Mouse (Mus musculus) monocyte, adult 5-6 weeks (primary cell): Measurements from ENCODE around the gene Rrnad1. TPM values are rescaled to one million over a fixed set of nuclear protein-coding genes. Genes with fewer than 3 reads are reported as not detected.
A peak's percentile ranks its signal among the peaks of the same experiment; 100 is the strongest.

Experiments
- ATAC-seq: fragments of 153-309, 156-312 bp; replicated peaks from 2 replicates; pipeline ENCODE4 v1.8.0; 2017; ENCODE audit warnings: mild to moderate bottlenecking; ENCODE audit not compliant: low TSS enrichment, insufficient number of reproducible peaks, severe bottlenecking, poor library complexity, low FRiP score
- total RNA-seq: library from RNA; stranded (forward); fragments of 200-1000, 200-491, 200-594 nt; gene quantifications from 3 replicates; pipeline ENCODE4 v1.2.3, GENCODE M21; 2017

Rrnad1 gene
- total RNA-seq, 1 experiment from 2014 or later: 12.9 TPM

GRCm38 (mm10) chr3:87951946-87952345, 21.4 kb upstream of the Rrnad1 start:
- ATAC-seq: no peak

DNA sequence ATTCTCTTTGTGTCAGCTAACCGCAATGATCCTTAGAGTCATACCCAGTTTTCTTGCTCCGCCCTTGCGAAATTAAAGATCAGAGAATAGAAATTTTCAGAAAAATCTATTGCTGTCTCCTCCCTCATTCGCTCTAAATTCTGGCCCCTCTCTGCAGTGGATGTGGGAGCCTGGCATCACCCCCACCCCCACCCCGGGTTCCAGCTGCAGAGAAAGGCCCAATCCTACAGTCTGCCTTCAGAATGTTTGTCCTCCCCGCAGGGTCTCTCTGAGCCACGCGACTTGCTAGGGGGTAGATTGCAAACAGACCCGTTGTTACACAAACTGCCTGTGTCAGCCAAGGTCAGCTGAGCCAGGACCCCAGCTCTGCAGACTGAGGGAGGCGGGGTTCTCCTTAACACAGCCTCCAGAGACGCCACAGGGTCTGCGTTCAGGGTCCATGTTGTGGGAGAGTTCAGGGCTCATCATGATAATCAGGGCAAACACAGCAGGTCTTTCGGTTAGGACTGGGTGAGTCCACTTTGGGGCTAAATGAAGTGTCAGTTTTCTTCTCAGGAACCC, 19.5 kb upstream of the Rrnad1 start:
- no peak for ATAC-seq

- ATAC-seq: no peak
Measured at GRCm38 (mm10) chr3:87949266-87949954, 18.9 kb upstream of the Rrnad1 start.

DNA sequence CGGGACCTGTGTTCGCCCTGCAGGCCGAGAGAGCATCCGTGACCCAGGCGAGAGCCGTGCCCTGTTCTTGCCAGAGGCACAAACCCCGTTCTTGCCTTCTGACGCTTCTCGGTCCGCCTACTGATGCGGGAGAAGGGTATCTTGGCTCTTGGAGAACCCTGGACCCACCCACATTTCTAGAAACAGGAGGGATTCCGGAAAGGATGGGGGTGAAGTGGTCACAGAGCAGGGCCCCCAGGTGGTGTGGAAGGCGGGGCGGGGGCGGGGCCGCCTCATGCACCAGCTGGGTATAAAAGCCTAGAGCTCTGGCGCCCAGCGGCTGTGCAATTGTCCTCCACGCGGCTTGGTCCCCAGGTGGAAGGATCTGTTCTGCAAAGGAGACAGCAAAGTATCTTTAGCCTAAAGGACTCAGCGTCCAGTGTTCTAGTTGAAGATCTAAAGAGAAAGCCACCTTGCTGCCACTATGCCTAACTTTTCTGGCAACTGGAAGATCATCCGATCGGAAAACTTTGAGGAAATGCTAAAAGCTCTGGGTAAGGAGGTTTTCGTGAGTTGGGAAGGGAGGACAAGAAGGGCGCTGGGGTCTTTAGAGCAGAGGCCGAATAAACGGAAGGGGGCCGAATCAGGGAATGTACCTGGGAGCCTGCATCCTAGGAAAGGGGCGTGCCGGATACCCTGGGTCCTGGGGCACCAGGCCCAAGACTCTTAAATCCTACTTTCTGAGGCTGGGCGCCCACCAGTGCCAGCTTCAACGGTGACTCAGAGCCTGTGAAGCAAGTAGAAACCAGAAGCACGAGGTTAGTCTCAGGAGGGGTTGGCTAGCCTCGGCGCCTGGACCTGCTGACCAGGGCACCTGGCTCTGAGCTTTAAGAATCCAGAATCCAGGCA, 18.1 kb upstream of the Rrnad1 start, which contains the start of gene Crabp2:
Crabp2 (plus strand) TSS at position 289 of the 888 bp plus-strand sequence.
- no peak for ATAC-seq

GRCm38 (mm10) chr3:87947811-87948199, 17.3 kb upstream of the Rrnad1 start:
- ATAC-seq: no peak

DNA sequence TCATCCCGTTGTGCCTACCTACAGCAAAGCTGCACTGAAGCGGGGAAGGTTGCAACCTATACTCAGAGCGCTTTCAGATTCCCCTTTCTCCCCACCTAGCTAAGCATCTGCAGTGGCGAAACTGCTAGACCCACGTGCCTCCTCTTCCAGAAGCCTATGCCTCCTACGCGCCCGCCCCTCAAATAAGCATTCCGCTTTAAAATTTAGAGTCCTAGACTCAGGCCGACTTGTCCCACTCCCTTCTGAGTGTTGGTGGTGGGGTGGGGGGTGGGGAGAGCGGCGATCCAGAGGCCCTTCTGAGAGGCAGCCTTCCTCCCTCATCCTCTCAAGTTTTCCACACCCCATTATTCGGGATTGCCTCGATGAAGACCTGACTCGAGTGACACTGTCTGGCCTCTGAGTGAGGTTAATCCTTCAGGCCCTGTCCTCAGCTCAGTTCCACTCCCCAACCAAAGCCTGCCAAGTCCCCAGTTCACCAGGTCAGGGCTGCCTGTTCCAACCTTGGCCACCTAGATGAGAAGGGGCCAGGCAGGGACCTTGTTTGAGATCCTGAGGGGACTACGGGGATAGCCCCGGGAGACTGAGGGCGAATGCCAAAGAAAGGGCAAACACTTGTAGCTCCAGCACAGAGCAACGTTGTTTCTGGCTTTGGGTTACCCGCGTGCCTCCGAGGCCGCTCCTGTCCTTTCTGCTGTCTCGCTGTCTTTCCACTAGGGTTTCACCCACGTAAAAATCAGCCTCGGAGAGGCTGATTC, 16.7 kb upstream of the Rrnad1 start:
- ATAC-seq: no peak

DNA sequence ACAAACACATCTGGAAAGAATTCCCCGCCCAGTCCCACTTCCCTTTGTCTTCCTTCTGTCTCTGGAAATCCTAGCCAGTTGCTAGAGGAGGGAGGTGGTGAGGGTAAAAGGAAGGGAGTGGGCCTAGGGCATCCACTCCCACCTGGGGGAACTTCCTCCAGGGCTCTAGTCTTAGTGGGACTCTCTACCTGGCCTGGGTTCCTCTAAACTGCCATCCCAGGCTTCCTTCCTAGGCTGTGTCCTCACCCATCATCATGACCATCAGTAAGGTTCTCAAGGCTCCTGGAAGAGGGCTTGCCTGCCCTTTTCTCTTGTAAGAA, 16.0 kb upstream of the Rrnad1 start:
- no peak for ATAC-seq

DNA sequence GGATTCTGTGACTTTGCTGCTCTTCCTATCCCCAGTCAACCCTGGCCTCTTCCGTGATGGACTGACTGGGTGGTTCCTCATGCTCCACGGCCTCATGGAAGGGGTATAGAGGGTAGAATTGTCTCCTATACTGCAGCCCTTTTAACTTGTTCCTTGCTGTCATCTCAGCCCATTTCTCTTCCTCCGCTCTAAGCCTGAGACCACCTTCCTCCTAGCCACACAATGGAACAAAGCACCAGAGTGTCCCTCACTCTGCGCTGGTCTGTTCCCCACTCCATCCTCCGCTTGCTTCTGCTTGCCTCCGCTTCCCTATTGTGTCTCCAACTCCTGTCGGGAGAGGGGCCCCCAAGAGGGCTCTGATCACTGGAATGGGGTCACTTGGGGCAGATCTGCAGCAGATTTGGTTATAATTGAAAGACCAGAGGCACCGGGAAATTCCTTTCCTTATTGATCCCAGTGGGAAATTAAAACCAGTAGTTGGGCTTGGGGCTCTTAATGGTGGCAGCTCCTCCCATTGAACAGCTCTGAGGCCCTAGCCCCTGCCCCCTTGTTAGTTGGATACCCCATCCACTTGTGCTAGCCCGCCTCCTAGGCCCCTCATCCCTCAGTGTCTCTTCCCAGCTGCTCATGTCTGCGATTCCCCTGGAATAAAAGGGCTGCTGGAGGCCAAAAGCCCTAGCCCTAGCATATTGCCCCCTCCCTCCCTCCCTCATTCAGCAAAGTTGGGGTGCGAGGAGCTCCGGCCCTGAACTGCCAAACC, 15.4 kb upstream of the Rrnad1 start:
- ATAC-seq: no peak

DNA sequence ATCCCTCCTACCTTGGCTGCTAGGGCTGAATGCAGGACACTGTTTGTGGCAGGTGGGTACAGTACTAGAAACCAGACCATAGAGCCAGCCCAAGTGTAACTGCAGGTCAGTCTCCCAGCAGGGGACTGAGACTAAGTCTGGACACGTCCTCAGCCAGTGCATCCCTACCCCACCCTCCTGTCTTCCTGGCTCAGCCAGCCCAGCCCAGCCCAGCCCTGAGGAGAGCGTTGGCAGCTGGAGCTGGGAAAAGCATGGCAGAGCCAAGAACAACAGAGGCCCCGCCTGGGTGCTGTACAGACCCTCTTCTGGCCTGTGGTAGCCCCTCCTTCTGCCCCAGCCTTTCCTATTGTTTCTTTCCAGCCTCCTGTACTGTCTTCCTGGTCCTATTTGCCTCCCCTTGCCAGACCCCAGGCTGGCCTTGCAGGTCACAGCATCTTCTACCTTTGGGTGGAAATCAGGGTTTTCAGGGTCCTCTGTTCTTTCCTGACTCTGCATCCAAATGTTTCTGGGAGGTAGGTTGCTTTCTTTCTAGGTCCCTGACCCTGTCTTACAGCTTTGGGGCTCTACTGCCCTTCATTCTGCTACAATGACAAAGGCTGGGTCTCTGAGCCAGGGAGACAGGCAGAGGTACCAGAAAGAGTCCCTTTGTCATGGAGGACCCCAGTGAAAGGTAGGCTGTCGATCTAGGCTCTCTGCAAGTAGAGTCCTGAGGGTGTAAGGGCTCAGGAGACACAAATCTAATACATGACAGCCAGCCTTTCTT, 14.5 kb upstream of the Rrnad1 start:
- ATAC-seq: no peak

GRCm38 (mm10) chr3:87943586-87943985, 13.1 kb upstream of the Rrnad1 start:
- ATAC-seq: no peak

- no peak for ATAC-seq
Measured at GRCm38 (mm10) chr3:87942471-87942870, 12.0 kb upstream of the Rrnad1 start.

DNA sequence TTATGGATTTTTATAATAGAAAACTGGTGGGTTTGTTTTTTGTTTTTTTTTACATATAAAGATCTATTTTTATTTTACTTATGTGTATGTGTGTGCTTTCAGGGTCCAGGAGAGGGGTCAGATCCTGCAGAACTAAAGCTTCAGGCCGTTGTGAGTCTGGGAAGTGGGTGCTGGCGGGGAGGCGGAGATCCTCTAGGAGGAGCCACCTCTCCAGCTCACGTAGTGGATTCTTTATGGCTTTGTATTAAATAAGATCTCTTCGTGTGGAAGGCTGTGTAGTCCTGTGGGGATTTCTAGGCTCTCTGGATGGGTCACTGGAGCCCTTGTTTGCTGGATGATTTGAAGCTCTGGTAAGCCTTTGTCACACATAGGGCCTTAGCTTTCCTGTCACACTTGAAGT, 10.1 kb upstream of the Rrnad1 start:
- no peak for ATAC-seq

- 0 out of 2 replicates have a peak, but pooled peaks have one; percentile 57 for ATAC-seq
Measured at GRCm38 (mm10) chr3:87935776-87936175, 5.3 kb upstream of the Rrnad1 start.

GRCm38 (mm10) chr3:87935201-87935600, 4.7 kb upstream of the Rrnad1 start:
- ATAC-seq: no peak

GRCm38 (mm10) chr3:87934501-87934900, 4.0 kb upstream of the Rrnad1 start:
- no peak for ATAC-seq

GRCm38 (mm10) chr3:87934026-87934425, 3.5 kb upstream of the Rrnad1 start:
- no peak for ATAC-seq

- peak; percentile 23; the same call in 1 of the 2 replicates for ATAC-seq
Measured at GRCm38 (mm10) chr3:87929341-87930077, 1.0 kb downstream of the Rrnad1 start.
